Mouse (Mus musculus): Measurements from ENCODE around the gene Vps26a.

- no peak for TF ChIP-seq CTCF (IDR thresholded peaks at IDR 0.05; ENCODE audit: low read depth)
- TF ChIP-seq EP300 (optimal IDR thresholded peaks at IDR 0.05) = no peak
Measured at GRCm38 (mm10) chr10:62509032-62509656, 22.5 kb upstream of the Vps26a start.
